Comparison of ENCODE assay signal across 9 mouse cellular contexts in the genomic region with DNA sequence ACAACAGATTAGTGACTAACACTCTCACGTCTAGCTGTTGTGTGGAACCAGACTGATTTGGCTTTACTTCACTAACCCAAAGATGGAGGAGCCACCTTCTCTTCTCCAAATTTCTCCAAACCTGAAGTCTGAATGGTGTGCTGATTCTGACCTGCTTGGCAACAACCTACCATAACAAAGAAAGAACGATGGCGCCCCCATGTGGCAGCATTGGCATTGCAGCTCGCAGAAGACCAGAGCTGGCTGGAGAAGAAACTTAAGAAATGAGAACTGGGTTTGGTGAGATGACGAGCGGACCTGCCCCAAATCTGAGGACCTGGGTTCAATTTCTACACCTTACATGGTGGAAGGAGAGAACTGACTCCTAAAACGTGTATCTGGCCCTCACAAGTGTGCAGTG. TPM values are rescaled to one million over a fixed set of nuclear protein-coding genes. Genes with fewer than 3 reads are reported as not detected.
DNase-seq lines count a peak whose midpoint lies in the region; ATAC-seq and TF ChIP-seq lines count a peak whose summit lies in the region.
"Had no signal": no experiment of that assay in that cellular context is flagged by ENCODE, and none has a peak within 500 bp of the region (broad histone marks: within the 10 kb centered on the region; RNA-seq: fewer than 3 reads in every experiment).

No protein-coding gene starts in this region.

- no peak for TF ChIP-seq POLR2A in heart, adult 2 months (IDR thresholded peaks at IDR 0.05; ENCODE audit: insufficient read depth, low read depth, low read length)

- POLR2A ChIA-PET in Patski (lab: Charles Lee) = no interaction called here

- ATAC-seq in Patski = no peak
- 0 out of 2 replicates have a peak, but pooled peaks have one; percentile 25 for ATAC-seq in monocyte, adult 5-6 weeks (replicated peaks; ENCODE audit: insufficient number of reproducible peaks, low FRiP score, low TSS enrichment, poor library complexity, severe bottlenecking)

- no peak for TF ChIP-seq EP300 in heart, adult 2 months (IDR thresholded peaks at IDR 0.05; ENCODE audit: insufficient read depth, low read depth, low read length)

- no peaks in the 10 kb centered on the region for H3K36me3 ChIP-seq in heart, adult 2 months (ENCODE audit: control insufficient read depth, insufficient read depth, low read length)

- no peak overlapping the region for H3K27ac ChIP-seq in heart, adult 2 months
- no peak overlapping the region for H3K27ac ChIP-seq in left cerebral cortex, adult 2 months
- H3K27ac ChIP-seq: neural tube, embryonic 12.5 days had no signal

- H3K27me3 ChIP-seq in heart, adult 2 months (ENCODE audit: control insufficient read depth, insufficient read depth, low read length) = no peaks in the 10 kb centered on the region
- H3K27me3 ChIP-seq in Patski = no peaks in the 10 kb centered on the region
- H3K27me3 ChIP-seq: neural tube, embryonic 12.5 days had no signal

- intact Hi-C loops in heart, adult 2 months (cut with DNase I) = loop anchor here (2.0 to 10.0 kb wide), 3 partner anchors 490 to 834 kb away; a partner anchor contains a TSS
- intact Hi-C loops in gastrocnemius, postnatal 36 days (cut with DNase I) = loop anchor here (5.0 to 10.0 kb wide), 4 partner anchors 163 to 833 kb away; a partner anchor contains a TSS
- intact Hi-C loops in left cerebral cortex, adult 2 months (cut with DNase I) = loop anchor here (1.0 to 5.0 kb wide), 3 partner anchors 488 to 834 kb away; no protein-coding TSS in a partner anchor

- WGBS in heart, adult 2 months = 37% methylated on average over 7 of the region's 7 CpGs

- CTCF ChIA-PET in Patski (lab: Charles Lee) = interaction anchor here (1.0 to 2.1 kb wide), 11 partner anchors 9 to 834 kb away, joined by 3 to 13 read pairs (median 4); no protein-coding TSS in a partner anchor

- no peaks in the 10 kb centered on the region for H3K79me2 ChIP-seq in heart, adult 2 months (replicated peaks; ENCODE audit: control insufficient read depth, insufficient read depth, low read length)

- no peak overlapping the region for H3K9ac ChIP-seq in heart, adult 2 months (ENCODE audit: low read depth, low read length)
- H3K9ac ChIP-seq: neural tube, embryonic 12.5 days had no signal

- TF ChIP-seq CTCF in heart, adult 2 months (IDR thresholded peaks at IDR 0.05) = peak; percentile 71
- TF ChIP-seq CTCF in Patski (IDR thresholded peaks at IDR 0.05) = peak; percentile 91
- TF ChIP-seq CTCF in left cerebral cortex, adult 2 months (IDR thresholded peaks at IDR 0.05) = peak; percentile 81

- H3K4me3 ChIP-seq in heart, adult 2 months = no peak overlapping the region
- H3K4me3 ChIP-seq in left cerebral cortex, adult 2 months = no peak overlapping the region
- H3K4me3 ChIP-seq: neural tube, embryonic 12.5 days had no signal

- peaks cover 3% of the 10 kb centered on the region; the same call in 1 of the 2 replicates for H3K4me1 ChIP-seq in heart, adult 2 months (ENCODE audit: control insufficient read depth, insufficient read depth, low read length)

- in situ Hi-C loops in Patski (cut with MboI; ENCODE audit: low pct_unique_long_range_greater_than_20kb) = loop anchor here (5.0 to 10.0 kb wide), 3 partner anchors 620 to 833 kb away; no protein-coding TSS in a partner anchor

- peak; percentile 39 to 73 for DNase-seq in heart, adult 2 months
- DNase-seq in heart, adult 11 months = no peak
- DNase-seq in Patski (ENCODE audit: low read depth, low spot score) = no peak
- peak; percentile 93 to 97 for DNase-seq in cerebellum, postnatal 14 days
- DNase-seq in gastrocnemius, postnatal 36 days = peak; percentile 58 to 67
- peak; percentile 78 to 89 for DNase-seq in left cerebral cortex, adult 2 months (ENCODE audit: extremely low spot score in 1 of 2, low spot score in 2 of 2)
- peak; percentile 93 for DNase-seq in testis, postnatal 10 days (ENCODE audit: low spot score)

RNA-seq across cellular contexts. Expression of a gene that starts 45.3 kb away (rescaled TPM):
- total RNA-seq in heart, adult 2 months (2021) = 100 to 1,000 TPM; 109 to 126 TPM
- polyA plus RNA-seq in heart, adult 2 months (2012; rRNA removed) = 19.2 and 39.7 TPM in 2 replicates
- polyA plus RNA-seq in Patski (2021) = 190 TPM
- total RNA-seq in gastrocnemius, postnatal 36 days (2021) = 10 to 100 TPM; 82.0 to 82.4 TPM
- total RNA-seq in left cerebral cortex, adult 2 months (2021) = 100 to 1,000 TPM; 171 to 189 TPM
- total RNA-seq in monocyte, adult 5-6 weeks (2017) = 251 to 386 TPM (median 355 TPM) in 3 replicates

Comparison
In these comparisons a context has a peak if more than half of its experiments do, and no peak if none do; other contexts are left out.
1. DNase-seq: peak in heart, adult 2 months (2 of 2), cerebellum, postnatal 14 days (2 of 2), gastrocnemius, postnatal 36 days (2 of 2), left cerebral cortex, adult 2 months (2 of 2) and testis, postnatal 10 days (single experiment); none in heart, adult 11 months (single experiment) and Patski (single experiment).
2. Peak in every context shown above with its lines, with median percentiles within 50 percentile points of each other: CTCF ChIP-seq.